Mouse (Mus musculus) CD4-positive, CD25-positive, alpha-beta regulatory T cell (primary cell): ENCODE data around the gene Fzr1. TPM values are rescaled to one million over a fixed set of nuclear protein-coding genes. Genes with fewer than 3 reads are reported as not detected.

Source experiments
- polyA plus RNA-seq: library from polyadenylated mRNA; unstranded; fragments of 100-300 nt; shearing (Covaris generic); gene quantifications from one replicate; pipeline ENCODE4 v1.2.1, GENCODE M21; 2017

Fzr1 gene
- 65.5 TPM for polyA plus RNA-seq

GRCm38 (mm10) chr10:81377793-81378552 is at the start of gene Fzr1:
Gene Fzr1, minus strand, starts transcription at chr10:81378516.

GRCm38 (mm10) chr10:81392781-81393185 is 14.5 kb upstream of the Fzr1 start, which contains the start of gene Smim24:
Gene Smim24, plus strand, starts transcription at chr10:81393051.

GRCm38 (mm10) chr10:81388505-81389055 is 10.3 kb upstream of the Fzr1 start, which contains the start of gene Gm48552:
Gene Gm48552, plus strand, starts transcription at chr10:81389005.

GRCm38 (mm10) chr10:81383802-81384604 is 5.7 kb upstream of the Fzr1 start, which contains the start of the genes Dohh and Gm48551:
Gene Dohh, plus strand, starts transcription at chr10:81384428.
Gene Gm48551, plus strand, starts transcription at chr10:81384466.

GRCm38 (mm10) chr10:81365672-81366476 is 12.4 kb downstream of the Fzr1 start, which contains the start of gene 4930404N11Rik:
Gene 4930404N11Rik, minus strand, starts transcription at chr10:81365816.

GRCm38 (mm10) chr10:81356991-81357844 is 21.1 kb downstream of the Fzr1 start, which contains the start of gene Mfsd12:
Gene Mfsd12, plus strand, starts transcription at chr10:81357491.

GRCm38 (mm10) chr10:81350351-81351063 is 27.8 kb downstream of the Fzr1 start, which contains the start of gene Hmg20b:
Gene Hmg20b, minus strand, starts transcription at chr10:81350480.

GRCm38 (mm10) chr10:81342686-81343505 is 35.4 kb downstream of the Fzr1 start, which contains the start of gene Gipc3:
Gene Gipc3, minus strand, starts transcription at chr10:81343266.

GRCm38 (mm10) chr10:81328386-81328785 is 49.9 kb downstream of the Fzr1 start, which contains the start of gene Tbxa2r:
Gene Tbxa2r, plus strand, starts transcription at chr10:81328731.

GRCm38 (mm10) chr10:81320550-81321347 is 57.6 kb downstream of the Fzr1 start, which contains the start of gene Cactin:
Gene Cactin, plus strand, starts transcription at chr10:81321103.

Other genes with a start within 250 kb of the Fzr1 start
- gene Zbtb7a, start 243.3 kb downstream of the Fzr1 start, polyA plus RNA-seq: 79.4 TPM
- gene Pias4, start 210.6 kb downstream of the Fzr1 start, polyA plus RNA-seq: 57.9 TPM
- gene Eef2, start 201.9 kb downstream of the Fzr1 start, polyA plus RNA-seq: 670 TPM
- gene Dapk3, start 195.5 kb downstream of the Fzr1 start, polyA plus RNA-seq: 96.8 TPM
- gene 4930442H23Rik, start 194.7 kb downstream of the Fzr1 start, polyA plus RNA-seq: not detected
- gene Nmrk2, start 176.5 kb downstream of the Fzr1 start, polyA plus RNA-seq: 0.28 TPM
- gene Atcay, start 147.7 kb downstream of the Fzr1 start, polyA plus RNA-seq: 3.4 TPM
- gene Zfr2, start 145.4 kb downstream of the Fzr1 start, polyA plus RNA-seq: 5.4 TPM
- gene Matk, start 125.6 kb downstream of the Fzr1 start, polyA plus RNA-seq: 88.9 TPM
- 106 TPM for gene Mrpl54, start 111.6 kb downstream of the Fzr1 start, polyA plus RNA-seq
- 46.1 TPM for gene Apba3, start 111.6 kb downstream of the Fzr1 start, polyA plus RNA-seq
- gene Tjp3, start 86.9 kb downstream of the Fzr1 start, polyA plus RNA-seq: 17.2 TPM
- 104 TPM for gene Pip5k1c, start 85.6 kb downstream of the Fzr1 start, polyA plus RNA-seq
- gene Cactin, start 57.4 kb downstream of the Fzr1 start, polyA plus RNA-seq: 70.5 TPM
- 73.4 TPM for gene Tbxa2r, start 49.8 kb downstream of the Fzr1 start, polyA plus RNA-seq
- gene Gipc3, start 35.2 kb downstream of the Fzr1 start, polyA plus RNA-seq: 0.24 TPM
- 42.7 TPM for gene Hmg20b, start 28.0 kb downstream of the Fzr1 start, polyA plus RNA-seq
- 6.1 TPM for gene Mfsd12, start 21.0 kb downstream of the Fzr1 start, polyA plus RNA-seq
- gene 4930404N11Rik, start 12.7 kb downstream of the Fzr1 start, polyA plus RNA-seq: 3.2 TPM
- gene Dohh, start 5.9 kb upstream of the Fzr1 start, polyA plus RNA-seq: 44.3 TPM
- gene Gm48551, start 6.0 kb upstream of the Fzr1 start, polyA plus RNA-seq: 5.8 TPM
- 0.75 TPM for gene Gm48552, start 10.5 kb upstream of the Fzr1 start, polyA plus RNA-seq
- gene Smim24, start 14.5 kb upstream of the Fzr1 start, polyA plus RNA-seq: 6.1 TPM
- gene Nfic, start 77.1 kb upstream of the Fzr1 start, polyA plus RNA-seq: 21.0 TPM
- gene Celf5, start 104.2 kb upstream of the Fzr1 start, polyA plus RNA-seq: 0.20 TPM
- gene Ncln, start 117.9 kb upstream of the Fzr1 start, polyA plus RNA-seq: 164 TPM
- 90.1 TPM for gene S1pr4, start 121.6 kb upstream of the Fzr1 start, polyA plus RNA-seq
- 18.1 TPM for gene Gna15, start 145.7 kb upstream of the Fzr1 start, polyA plus RNA-seq
- gene Gna11, start 166.7 kb upstream of the Fzr1 start, polyA plus RNA-seq: 17.2 TPM
- 1,254 TPM for gene Aes, start 181.0 kb upstream of the Fzr1 start, polyA plus RNA-seq
- gene Tle2, start 196.0 kb upstream of the Fzr1 start, polyA plus RNA-seq: 2.0 TPM
- 2.0 TPM for gene Tle6, start 222.6 kb upstream of the Fzr1 start, polyA plus RNA-seq
- gene BC025920, start 227.8 kb upstream of the Fzr1 start, polyA plus RNA-seq: 2.8 TPM
- 19.4 TPM for gene Sirt6, start 249.3 kb upstream of the Fzr1 start, polyA plus RNA-seq